9 mouse cellular contexts compared by ENCODE assay signal in the genomic region with DNA sequence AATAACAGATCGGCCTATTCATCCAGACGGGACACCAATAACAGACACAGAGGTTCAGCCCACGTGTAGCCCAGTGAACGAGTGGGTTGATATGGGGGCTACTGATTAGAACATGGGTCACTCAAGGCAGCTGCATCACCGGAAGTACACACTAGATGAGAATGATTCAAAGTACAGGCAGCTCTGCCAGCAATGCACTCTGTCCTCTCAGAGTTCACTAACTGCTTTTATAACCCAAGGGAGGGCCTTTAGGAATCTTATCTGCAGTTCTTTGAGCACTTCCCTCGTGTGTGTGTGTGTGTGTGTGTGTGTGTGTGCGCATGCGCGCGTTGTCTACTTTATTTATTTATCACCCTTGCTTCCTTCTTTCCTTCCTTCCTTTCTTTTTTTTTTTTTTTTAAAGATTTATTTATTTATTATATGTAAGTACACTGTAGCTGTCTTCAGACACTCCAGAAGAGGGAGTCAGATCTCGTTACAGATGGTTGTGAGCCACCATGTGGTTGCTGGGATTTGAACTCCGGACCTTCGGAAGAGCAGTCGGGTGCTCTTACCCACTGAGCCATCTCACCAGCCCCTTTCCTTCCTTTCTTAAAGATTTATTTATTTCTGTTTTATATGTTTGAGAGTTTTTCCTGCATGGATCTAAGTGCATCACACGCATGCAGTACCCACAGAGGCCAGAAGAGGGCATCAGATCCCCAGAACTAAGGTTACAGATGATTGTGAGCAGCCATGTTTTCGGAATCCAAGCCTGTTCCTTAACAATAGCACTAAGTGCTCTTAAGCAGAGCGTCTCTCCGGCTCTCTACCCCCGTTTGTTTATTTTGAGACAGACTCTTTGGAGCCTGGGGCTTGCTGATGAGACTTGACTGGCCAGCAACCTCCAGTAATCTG. TPM values are rescaled to one million over a fixed set of nuclear protein-coding genes. Genes with fewer than 3 reads are reported as not detected.
A peak's percentile ranks its signal among the peaks of the same experiment; 100 is the strongest.
DNase-seq lines count a peak whose midpoint lies in the region; ATAC-seq and TF ChIP-seq lines count a peak whose summit lies in the region.
"Had no signal": no experiment of that assay in that cellular context is flagged by ENCODE, and none has a peak within 500 bp of the region (broad histone marks: within the 10 kb centered on the region; RNA-seq: fewer than 3 reads in every experiment).

No protein-coding gene starts in this region.

- no peak overlapping the region for H3K27ac ChIP-seq in gastrocnemius, adult 2 months
- no peak overlapping the region for H3K27ac ChIP-seq in spleen, adult 2 months (ENCODE audit: insufficient read depth, low read length)

- no peak for TF ChIP-seq POLR2A in spleen, adult 2 months (IDR thresholded peaks at IDR 0.05; ENCODE audit: low read depth, low read length)

- H3K36me3 ChIP-seq in G1E (replicated peaks) = no peaks in the 10 kb centered on the region
- no peaks in the 10 kb centered on the region for H3K36me3 ChIP-seq in spleen, adult 2 months (ENCODE audit: control insufficient read depth, insufficient read depth, low read length)

- TF ChIP-seq CTCF in G1E (IDR thresholded peaks at IDR 0.05; ENCODE audit: low read depth, low read length) = peak; percentile 68; the same call in 1 of the 2 replicates
- peak; percentile 88 for TF ChIP-seq CTCF in gastrocnemius, adult 2 months (IDR thresholded peaks at IDR 0.05)
- peak; percentile 48; the same call in 1 of the 2 replicates for TF ChIP-seq CTCF in spleen, adult 2 months (IDR thresholded peaks at IDR 0.05; ENCODE audit: extremely low read depth, insufficient read depth, insufficient read length, insufficient replicate concordance)

- H3K4me1 ChIP-seq in G1E (ENCODE audit: insufficient read depth, low read depth, low read length) = peaks cover 7% of the 10 kb centered on the region
- no peaks in the 10 kb centered on the region for H3K4me1 ChIP-seq in spleen, adult 2 months (ENCODE audit: control insufficient read depth, insufficient read depth, insufficient read length)

- H3K9me3 ChIP-seq in G1E (replicated peaks) = no peaks in the 10 kb centered on the region

- peaks cover 11% of the 10 kb centered on the region for H3K27me3 ChIP-seq in G1E (ENCODE audit: insufficient read depth, low read length)
- no peaks in the 10 kb centered on the region for H3K27me3 ChIP-seq in spleen, adult 2 months (ENCODE audit: control insufficient read depth, insufficient read depth, low read length)

- no peak overlapping the region for H3K4me3 ChIP-seq in G1E (ENCODE audit: low read depth, low read length)
- no peak overlapping the region for H3K4me3 ChIP-seq in gastrocnemius, adult 2 months
- H3K4me3 ChIP-seq in spleen, adult 2 months (ENCODE audit: extremely low read depth, insufficient read depth, insufficient read length) = no peak overlapping the region

- WGBS in spleen, adult 2 months = 58% methylated on average over 18 of the region's 19 CpGs

- ATAC-seq in frontal cortex, adult (ENCODE audit: low TSS enrichment) = no peak
- no peak for ATAC-seq in G1E (ENCODE audit: extremely low read depth, insufficient number of reproducible peaks, low FRiP score, poor library complexity, severe bottlenecking)

- intact Hi-C loops in gastrocnemius, adult 2 months (cut with DNase I) = loop anchor here (2.0 kb wide), 1 partner anchor 110 kb away; no protein-coding TSS in a partner anchor

- DNase-seq in frontal cortex, postnatal 25 days (ENCODE audit: low spot score in 2 of 2) = peak; percentile 28 to 57
- no peak for DNase-seq in G1E (ENCODE audit: low spot score)
- peak; percentile 44 for DNase-seq in cerebellum, adult 8-10 months
- DNase-seq in gastrocnemius, adult 2 months = peak; percentile 65
- peak; percentile 49 to 79 for DNase-seq in kidney, postnatal 36 days
- DNase-seq in lung, postnatal 14 days = peak; percentile 78
- peak in 1 of 2 experiments; percentile 28 for DNase-seq in spleen, adult 2 months (ENCODE audit: low read depth in 1 of 2, low spot score in 2 of 2)

RNA-seq across cellular contexts. Expression of a gene that starts 7.1 kb away (rescaled TPM):
- total RNA-seq in G1E (2014; fragmentation: Nextera tagmentation) (not detected in 2 replicates), G1E (2017) (not detected in 2 replicates)
- polyA plus RNA-seq in G1E (2012) = not detected in 2 replicates
- total RNA-seq in gastrocnemius, adult 2 months (2021) = not detected
- 0.18 and 0.32 TPM in 2 replicates for polyA plus RNA-seq in spleen, adult 2 months (2012; rRNA removed)

RNA-seq across cellular contexts. Expression of a gene that starts 7.4 kb away (rescaled TPM):
- not detected in 2 replicates for total RNA-seq in G1E (2014; fragmentation: Nextera tagmentation)
- total RNA-seq in G1E (2017) = 0.05 TPM in 1 of 2 replicates, not detected in the other
- not detected in 2 replicates for polyA plus RNA-seq in G1E (2012)
- total RNA-seq in gastrocnemius, adult 2 months (2021) = not detected
- polyA plus RNA-seq in spleen, adult 2 months (2012; rRNA removed) = 0.14 TPM in 1 of 2 replicates, not detected in the other

RNA-seq across cellular contexts. Expression of a gene that starts 15.2 kb away (rescaled TPM):
- total RNA-seq in G1E (2014; fragmentation: Nextera tagmentation) (not detected in 2 replicates), G1E (2017) (0.11 TPM in 1 of 2 replicates, not detected in the other)
- polyA plus RNA-seq in G1E (2012) = not detected in 2 replicates
- not detected for total RNA-seq in gastrocnemius, adult 2 months (2021)
- 0.08 and 0.09 TPM in 2 replicates for polyA plus RNA-seq in spleen, adult 2 months (2012; rRNA removed)

RNA-seq across cellular contexts. Expression of a gene that starts 16.8 kb away (rescaled TPM):
- total RNA-seq in G1E (2014; fragmentation: Nextera tagmentation) (not detected in 2 replicates), G1E (2017) (not detected in 2 replicates)
- not detected in 2 replicates for polyA plus RNA-seq in G1E (2012)
- total RNA-seq in gastrocnemius, adult 2 months (2021) = not detected
- not detected in 2 replicates for polyA plus RNA-seq in spleen, adult 2 months (2012; rRNA removed)
- total RNA-seq: left cerebral cortex, adult 8-10 months had no signal

RNA-seq across cellular contexts. Expression of a gene that starts 22.2 kb away (rescaled TPM):
- total RNA-seq in G1E (2014; fragmentation: Nextera tagmentation) = 452 and 468 TPM in 2 replicates
- 171 and 225 TPM in 2 replicates for total RNA-seq in G1E (2017)
- 658 and 984 TPM in 2 replicates for polyA plus RNA-seq in G1E (2012)
- total RNA-seq in gastrocnemius, adult 2 months (2021) = 100 to 1,000 TPM; 296 to 351 TPM
- 237 and 329 TPM in 2 replicates for polyA plus RNA-seq in spleen, adult 2 months (2012; rRNA removed)
